Mouse (Mus musculus) forebrain, embryonic 10.5 days (tissue): ENCODE measurements around the gene Mcm5. TPM values are rescaled to one million over a fixed set of nuclear protein-coding genes. Genes with fewer than 3 reads are reported as not detected.

Experiments used
- DNase-seq: peaks from one replicate; pipeline ENCODE4 v3.0.0-alpha.2; 2017; ENCODE audit warnings: low spot score; ENCODE audit errors: extremely low spot score
- H3K27ac ChIP-seq: fragments of 300-500 bp; sonication (generic); 2 replicates; pipeline ENCODE4 v1.5.1; 2016; ENCODE audit warnings: mild to moderate bottlenecking
- H3K27me3 ChIP-seq: fragments of 300-500 bp; sonication (generic); 2 replicates; pipeline ENCODE4 v1.6.1; 2016; ENCODE audit warnings: mild to moderate bottlenecking; ENCODE audit not compliant: poor library complexity, severe bottlenecking
- H3K36me3 ChIP-seq: fragments of 300-500 bp; sonication (generic); replicated peaks from 2 replicates; pipeline ENCODE4 v1.6.1; 2016; ENCODE audit warnings: mild to moderate bottlenecking, moderate library complexity
- H3K4me1 ChIP-seq: fragments of 300-500 bp; sonication (generic); 2 replicates; pipeline ENCODE4 v1.6.1; 2016
- H3K4me3 ChIP-seq: fragments of 300-500 bp; sonication (generic); 2 replicates; pipeline ENCODE4 v1.5.1; 2016; ENCODE audit warnings: mild to moderate bottlenecking, moderate library complexity
- H3K9me3 ChIP-seq: fragments of 300-500 bp; sonication (generic); 2 replicates; pipeline ENCODE4 v1.6.1; 2016; ENCODE audit warnings: mild to moderate bottlenecking, moderate library complexity
- WGBS: fragments of 180-500 bp; shearing (Covaris S2); methylation state at CpG from one replicate; pipeline ENCODE4 v1.1.7; 2016; 5-methylcytosine and 5-hydroxymethylcytosine counted together
- polyA plus RNA-seq: library from polyadenylated mRNA; unstranded; fragments of >200 nt; fragmentation: Nextera tagmentation; extraction: Ambion mirVana; gene quantifications from 2 replicates; pipeline ENCODE4 v1.2.1, GENCODE M21; 2016

The Mcm5 gene
- 360 and 365 TPM in 2 replicates for polyA plus RNA-seq

- H3K36me3 ChIP-seq: peaks cover 44% of the 10 kb centered on the region
Measured at GRCm38 (mm10) chr8:75109236-75109967, at the start of gene Mcm5. Gene Mcm5 (plus strand): TSS chr8:75109569.

GRCm38 (mm10) chr8:75060022-75060421, 49.3 kb upstream of the Mcm5 start:
- Histone ChIP-seq H3K36me3 (peaks cover 32% of the 10 kb centered on the region), H3K27me3 (no peaks in the 10 kb centered on the region), H3K9me3 (no peaks in the 10 kb centered on the region), H3K4me1 (no peaks in the 10 kb centered on the region), H3K4me3 (no peak overlapping the region), H3K27ac (no peak overlapping the region)
- no peak for DNase-seq
- WGBS: 86% methylated on average over 6 of the region's 6 CpGs

More at GRCm38 (mm10) chr8:75109236-75109967, at the start of gene Mcm5:
- WGBS: under 1% methylated on average over 59 of the region's 59 CpGs
- Histone ChIP-seq H3K4me3 (peak within 1 kb of the TSS; percentile 80), H3K27me3 (no peaks in the 10 kb centered on the region), H3K27ac (peak within 1 kb of the TSS; percentile 97), H3K9me3 (no peaks in the 10 kb centered on the region), H3K4me1 (peaks cover 39% of the 10 kb centered on the region)
- DNase-seq: peak; percentile 100

GRCm38 (mm10) chr8:75060815-75061214, 48.6 kb upstream of the Mcm5 start:
- H3K36me3 ChIP-seq: peaks cover 39% of the 10 kb centered on the region
- whole genome bisulfite sequencing: 83% methylated on average over 2 of the region's 2 CpGs
- no peaks in the 10 kb centered on the region for H3K9me3 ChIP-seq
- no peak overlapping the region for H3K4me3 ChIP-seq
- no peak overlapping the region for H3K27ac ChIP-seq
- no peak for DNase-seq
- no peaks in the 10 kb centered on the region for H3K4me1 ChIP-seq
- no peaks in the 10 kb centered on the region for H3K27me3 ChIP-seq

- 68% methylated on average over 3 of the region's 3 CpGs for WGBS
- H3K4me3 ChIP-seq: no peak overlapping the region
- H3K27ac ChIP-seq: no peak overlapping the region
- H3K9me3 ChIP-seq: no peaks in the 10 kb centered on the region
- peaks cover 23% of the 10 kb centered on the region for H3K36me3 ChIP-seq
- H3K4me1 ChIP-seq: no peaks in the 10 kb centered on the region
- no peak for DNase-seq
- H3K27me3 ChIP-seq: no peaks in the 10 kb centered on the region
Measured at GRCm38 (mm10) chr8:75063290-75063689, 46.1 kb upstream of the Mcm5 start.

GRCm38 (mm10) chr8:75064790-75065189, 44.6 kb upstream of the Mcm5 start:
- H3K4me1 ChIP-seq: no peaks in the 10 kb centered on the region
- DNase-seq: no peak
- H3K36me3 ChIP-seq: peaks cover 18% of the 10 kb centered on the region; the same call in 1 of the 2 replicates
- no peaks in the 10 kb centered on the region for H3K27me3 ChIP-seq
- 83% methylated on average over 3 of the region's 3 CpGs for WGBS
- no peak overlapping the region for H3K27ac ChIP-seq
- no peak overlapping the region for H3K4me3 ChIP-seq
- no peaks in the 10 kb centered on the region for H3K9me3 ChIP-seq

- no peak for DNase-seq
- no peaks in the 10 kb centered on the region for H3K4me1 ChIP-seq
- H3K27ac ChIP-seq: no peak overlapping the region
- peaks cover 16% of the 10 kb centered on the region; the same call in 1 of the 2 replicates for H3K36me3 ChIP-seq
- H3K9me3 ChIP-seq: no peaks in the 10 kb centered on the region
- 85% methylated on average over 6 of the region's 6 CpGs for WGBS
- H3K27me3 ChIP-seq: no peaks in the 10 kb centered on the region
- H3K4me3 ChIP-seq: no peak overlapping the region
Measured at GRCm38 (mm10) chr8:75067287-75067686, 42.1 kb upstream of the Mcm5 start.

- Histone ChIP-seq H3K36me3 (peaks cover 4% of the 10 kb centered on the region; the same call in 1 of the 2 replicates), H3K9me3 (no peaks in the 10 kb centered on the region), H3K27ac (no peak overlapping the region), H3K4me3 (no peak overlapping the region), H3K4me1 (no peaks in the 10 kb centered on the region), H3K27me3 (no peaks in the 10 kb centered on the region)
- no peak for DNase-seq
- 88% methylated on average over 1 of the region's 1 CpGs for WGBS
Measured at GRCm38 (mm10) chr8:75070297-75070696, 39.1 kb upstream of the Mcm5 start.

GRCm38 (mm10) chr8:75071627-75072346, 37.6 kb upstream of the Mcm5 start:
- no peaks in the 10 kb centered on the region for H3K4me1 ChIP-seq
- H3K27me3 ChIP-seq: no peaks in the 10 kb centered on the region
- DNase-seq: peak; percentile 81
- no peaks in the 10 kb centered on the region for H3K36me3 ChIP-seq
- H3K27ac ChIP-seq: no peak overlapping the region
- H3K4me3 ChIP-seq: no peak overlapping the region
- no peaks in the 10 kb centered on the region for H3K9me3 ChIP-seq
- 42% methylated on average over 3 of the region's 4 CpGs for WGBS

- 93% methylated on average over 1 of the region's 1 CpGs for WGBS
- Histone ChIP-seq H3K27ac (no peak overlapping the region), H3K9me3 (no peaks in the 10 kb centered on the region), H3K4me3 (no peak overlapping the region), H3K27me3 (no peaks in the 10 kb centered on the region), H3K4me1 (no peaks in the 10 kb centered on the region), H3K36me3 (no peaks in the 10 kb centered on the region)
- no peak for DNase-seq
Measured at GRCm38 (mm10) chr8:75074876-75075275, 34.5 kb upstream of the Mcm5 start.

- H3K27me3 ChIP-seq: no peaks in the 10 kb centered on the region
- H3K4me1 ChIP-seq: peaks cover under 1% of the 10 kb centered on the region
- no peak overlapping the region for H3K4me3 ChIP-seq
- no peak overlapping the region for H3K27ac ChIP-seq
- WGBS: 66% methylated on average over 1 of the region's 1 CpGs
- H3K9me3 ChIP-seq: no peaks in the 10 kb centered on the region
- no peak for DNase-seq
- no peaks in the 10 kb centered on the region for H3K36me3 ChIP-seq
Measured at GRCm38 (mm10) chr8:75078215-75078614, 31.2 kb upstream of the Mcm5 start.

- Histone ChIP-seq H3K27ac (no peak overlapping the region), H3K4me1 (peaks cover 7% of the 10 kb centered on the region), H3K36me3 (no peaks in the 10 kb centered on the region), H3K4me3 (no peak overlapping the region), H3K27me3 (no peaks in the 10 kb centered on the region), H3K9me3 (no peaks in the 10 kb centered on the region)
- no peak for DNase-seq
- 95% methylated on average over 9 of the region's 9 CpGs for WGBS
Measured at GRCm38 (mm10) chr8:75078851-75079250, 30.5 kb upstream of the Mcm5 start.

GRCm38 (mm10) chr8:75081364-75082040, 27.9 kb upstream of the Mcm5 start:
- WGBS: 83% methylated on average over 9 of the region's 9 CpGs
- DNase-seq: no peak
- Histone ChIP-seq H3K4me3 (no peak overlapping the region), H3K4me1 (peaks cover 11% of the 10 kb centered on the region), H3K36me3 (no peaks in the 10 kb centered on the region), H3K27ac (no peak overlapping the region), H3K9me3 (no peaks in the 10 kb centered on the region), H3K27me3 (no peaks in the 10 kb centered on the region)
